ENCODE assay signal across 23 mouse cellular contexts in genomic region chr12:81186081-81186480, GRCm38 (mm10).
A peak's percentile ranks its signal among the peaks of the same experiment; 100 is the strongest.
DNase-seq lines count a peak whose midpoint lies in the region; ATAC-seq lines count a peak whose summit lies in the region.
"Had no signal": no experiment of that assay in that cellular context is flagged by ENCODE, and none has a peak within 500 bp of the region (broad histone marks: within the 10 kb centered on the region; RNA-seq: fewer than 3 reads in every experiment).

No protein-coding gene starts in this region.

- DNase-seq in frontal cortex, postnatal 25 days (ENCODE audit: low spot score in 2 of 2), result no peak
- peak; percentile 57 to 75 for DNase-seq in left cerebral cortex, adult 18-20 months (ENCODE audit: low spot score in 2 of 2)
- DNase-seq in left cerebral cortex, postnatal 10 days (ENCODE audit: extremely low spot score in 1 of 2, low spot score in 2 of 2), result no peak
- DNase-seq in brain, adult 2 months (ENCODE audit: low read depth, low spot score), result peak; percentile 83
- DNase-seq in left cerebral cortex, postnatal 14 days (ENCODE audit: low spot score in 2 of 2), result peak; percentile 46 to 52
- no peak for DNase-seq in spleen, adult 18-20 months
- DNase-seq: adrenal gland, adult 8-10 months; cerebellum, adult 18-20 months; cerebellum, postnatal 14 days; forebrain, postnatal 0 days; heart, postnatal 36 days; kidney, postnatal 10 days; liver, embryonic 13.5 days; lung, adult 2 months; lung, postnatal 14 days had no signal

- H3K27me3 ChIP-seq in intestine, embryonic 15.5 days (replicated peaks), result no peaks in the 10 kb centered on the region
- H3K27me3 ChIP-seq: embryonic facial prominence, embryonic 12.5 days; heart, embryonic 15.5 days; hindbrain, embryonic 13.5 days; limb, embryonic 12.5 days; liver, embryonic 13.5 days; midbrain, embryonic 13.5 days had no signal

- H3K9ac ChIP-seq in intestine, embryonic 15.5 days, result no peak overlapping the region
- H3K9ac ChIP-seq: embryonic facial prominence, embryonic 12.5 days; forebrain, postnatal 0 days; heart, embryonic 15.5 days; hindbrain, embryonic 13.5 days; limb, embryonic 12.5 days; liver, embryonic 13.5 days; midbrain, embryonic 13.5 days had no signal

- H3K27ac ChIP-seq in intestine, embryonic 15.5 days, result no peak overlapping the region
- H3K27ac ChIP-seq: embryonic facial prominence, embryonic 12.5 days; heart, embryonic 15.5 days; hindbrain, embryonic 13.5 days; limb, embryonic 12.5 days; liver, embryonic 13.5 days; midbrain, embryonic 13.5 days had no signal

- H3K36me3 ChIP-seq in intestine, embryonic 15.5 days, result no peaks in the 10 kb centered on the region
- H3K36me3 ChIP-seq: embryonic facial prominence, embryonic 12.5 days; heart, embryonic 15.5 days; limb, embryonic 12.5 days; liver, embryonic 13.5 days had no signal

- H3K4me2 ChIP-seq in intestine, embryonic 15.5 days (replicated peaks), result no peak overlapping the region
- H3K4me2 ChIP-seq: embryonic facial prominence, embryonic 12.5 days; heart, embryonic 15.5 days; hindbrain, embryonic 13.5 days; limb, embryonic 12.5 days; liver, embryonic 13.5 days; midbrain, embryonic 13.5 days had no signal

- H3K9me3 ChIP-seq in intestine, embryonic 15.5 days, result no peaks in the 10 kb centered on the region
- H3K9me3 ChIP-seq: embryonic facial prominence, embryonic 12.5 days; heart, embryonic 15.5 days; hindbrain, embryonic 13.5 days; limb, embryonic 12.5 days; liver, embryonic 13.5 days; midbrain, embryonic 13.5 days had no signal

- no peak overlapping the region for H3K4me3 ChIP-seq in intestine, embryonic 15.5 days (replicated peaks)
- H3K4me3 ChIP-seq: embryonic facial prominence, embryonic 12.5 days; heart, embryonic 15.5 days; hindbrain, embryonic 13.5 days; limb, embryonic 12.5 days; liver, embryonic 13.5 days; midbrain, embryonic 13.5 days had no signal

- intact Hi-C loops in left cerebral cortex, postnatal 10 days (cut with DNase I), result no loop called here
- intact Hi-C loops in left cerebral cortex, postnatal 14 days (cut with DNase I), result no loop called here

- ATAC-seq in frontal cortex, adult (ENCODE audit: low TSS enrichment), result peak; percentile 90
- ATAC-seq in intestine, embryonic 15.5 days, result no peak
- ATAC-seq: activated CD4-positive, CD25-positive, alpha-beta regulatory T cell, adult 4 months; forebrain, postnatal 0 days; midbrain, embryonic 13.5 days had no signal

- 94% methylated on average over 4 of the region's 4 CpGs for WGBS in intestine, embryonic 15.5 days

- H3K4me1 ChIP-seq in intestine, embryonic 15.5 days (replicated peaks), result no peaks in the 10 kb centered on the region
- H3K4me1 ChIP-seq: embryonic facial prominence, embryonic 12.5 days; heart, embryonic 15.5 days; limb, embryonic 12.5 days; midbrain, embryonic 13.5 days had no signal

Comparison
In these comparisons a context has a peak if more than half of its experiments do, and no peak if none do; other contexts are left out.
1. DNase-seq: peak in left cerebral cortex, adult 18-20 months (2 of 2), brain, adult 2 months (single experiment) and left cerebral cortex, postnatal 14 days (2 of 2); none in frontal cortex, postnatal 25 days (0 of 2), left cerebral cortex, postnatal 10 days (0 of 2) and spleen, adult 18-20 months (0 of 2).